Mouse (Mus musculus) splenic B cell, adult 2 months (primary cell): ENCODE results near the gene Crnkl1.

Experiments
- DNase-seq: peaks from one replicate; pipeline ENCODE4 v3.0.0-alpha.2; 2011; ENCODE audit warnings: low read depth, low spot score
- H3K27me3 ChIP-seq: 2 replicates; pipeline ENCODE4 v1.6.1; 2012; ENCODE audit warnings: mild to moderate bottlenecking, low read length, moderate library complexity, mixed read lengths; ENCODE audit not compliant: control insufficient read depth, poor library complexity, insufficient read depth, severe bottlenecking
- H3K36me3 ChIP-seq: 2 replicates; pipeline ENCODE4 v1.6.1; 2012; ENCODE audit warnings: mild to moderate bottlenecking, low read length, moderate library complexity, mixed read lengths; ENCODE audit not compliant: control insufficient read depth, poor library complexity, insufficient read depth, severe bottlenecking

Gene Crnkl1

GRCm38 (mm10) chr2:145872099-145872498 lies 62.7 kb downstream of the Crnkl1 start:
- Histone ChIP-seq H3K27me3 (no peaks in the 10 kb centered on the region), H3K36me3 (no peaks in the 10 kb centered on the region)
- no peak for DNase-seq

- DNase-seq, result no peak
- Histone ChIP-seq H3K36me3 (no peaks in the 10 kb centered on the region), H3K27me3 (no peaks in the 10 kb centered on the region)
These were observed 63.5 kb downstream of the Crnkl1 start for GRCm38 (mm10) chr2:145871308-145871707.
